8 mouse cellular contexts compared by ENCODE assay signal in genomic region chr10:24630469-24631081, GRCm38 (mm10). TPM values are rescaled to one million over a fixed set of nuclear protein-coding genes. Genes with fewer than 3 reads are reported as not detected.
DNase-seq lines count a peak whose midpoint lies in the region; ATAC-seq and TF ChIP-seq lines count a peak whose summit lies in the region.

No protein-coding gene starts in this region.

- TF ChIP-seq CTCF in kidney, postnatal 0 days (IDR thresholded peaks at IDR 0.05; ENCODE audit: low read depth) = peak; percentile 99
- TF ChIP-seq CTCF in stomach, postnatal 0 days (IDR thresholded peaks at IDR 0.05; ENCODE audit: low read depth) = peak; percentile 92

- WGBS in intestine, embryonic 14.5 days = 28% methylated on average over 18 of the region's 18 CpGs
- 25% methylated on average over 18 of the region's 18 CpGs for WGBS in intestine, embryonic 15.5 days
- 28% methylated on average over 18 of the region's 18 CpGs for WGBS in kidney, postnatal 0 days
- 26% methylated on average over 18 of the region's 18 CpGs for WGBS in liver, embryonic 11.5 days
- 29% methylated on average over 18 of the region's 18 CpGs for WGBS in neural tube, embryonic 11.5 days
- 21% methylated on average over 18 of the region's 18 CpGs for WGBS in stomach, postnatal 0 days

- peak; percentile 93 for DNase-seq in intestine, embryonic 14.5 days (ENCODE audit: low spot score)
- DNase-seq in cerebellum, postnatal 4 days (ENCODE audit: low spot score in 2 of 2) = peak; percentile 76 to 82
- peak; percentile 32 to 33 for DNase-seq in gastrocnemius, adult 8-10 months (ENCODE audit: low spot score in 2 of 2)
- DNase-seq in kidney, postnatal 0 days (ENCODE audit: low spot score) = peak; percentile 84
- peak; percentile 53 for DNase-seq in liver, embryonic 11.5 days (ENCODE audit: low spot score)
- peak; percentile 79 for DNase-seq in neural tube, embryonic 11.5 days (ENCODE audit: low spot score)
- peak; percentile 78 for DNase-seq in stomach, postnatal 0 days (ENCODE audit: low spot score)

- H3K27ac ChIP-seq in intestine, embryonic 14.5 days (ENCODE audit: low read depth) = no peak overlapping the region
- H3K27ac ChIP-seq in intestine, embryonic 15.5 days = no peak overlapping the region
- no peak overlapping the region for H3K27ac ChIP-seq in kidney, postnatal 0 days
- no peak overlapping the region for H3K27ac ChIP-seq in liver, embryonic 11.5 days (ENCODE audit: low read depth, low read length)
- no peak overlapping the region for H3K27ac ChIP-seq in neural tube, embryonic 11.5 days (ENCODE audit: low read depth, low read length)
- H3K27ac ChIP-seq in stomach, postnatal 0 days (replicated peaks) = no peak overlapping the region

- ATAC-seq in intestine, embryonic 14.5 days (replicated peaks; ENCODE audit: low FRiP score, low TSS enrichment, low read depth) = no peak
- no peak for ATAC-seq in intestine, embryonic 15.5 days
- ATAC-seq in kidney, postnatal 0 days (replicated peaks; ENCODE audit: low FRiP score, low read depth) = no peak
- ATAC-seq in liver, embryonic 11.5 days (replicated peaks; ENCODE audit: low FRiP score) = no peak
- ATAC-seq in neural tube, embryonic 11.5 days (ENCODE audit: insufficient read depth, low FRiP score, low TSS enrichment) = peak; percentile 57; the same call in 1 of the 2 replicates
- no peak for ATAC-seq in stomach, postnatal 0 days (ENCODE audit: low FRiP score, low TSS enrichment)

- no peaks in the 10 kb centered on the region for H3K27me3 ChIP-seq in intestine, embryonic 14.5 days (replicated peaks; ENCODE audit: control insufficient read depth, insufficient read depth, low read length)
- H3K27me3 ChIP-seq in intestine, embryonic 15.5 days (replicated peaks) = no peaks in the 10 kb centered on the region
- H3K27me3 ChIP-seq in kidney, postnatal 0 days (ENCODE audit: insufficient read depth, low read length) = no peaks in the 10 kb centered on the region
- no peaks in the 10 kb centered on the region for H3K27me3 ChIP-seq in liver, embryonic 11.5 days (replicated peaks; ENCODE audit: control insufficient read depth, insufficient read depth, low read length)
- no peaks in the 10 kb centered on the region for H3K27me3 ChIP-seq in neural tube, embryonic 11.5 days (ENCODE audit: control insufficient read depth, insufficient read depth, low read length)
- H3K27me3 ChIP-seq in stomach, postnatal 0 days (ENCODE audit: control insufficient read depth, insufficient read depth, low read length) = no peaks in the 10 kb centered on the region

- H3K4me1 ChIP-seq in intestine, embryonic 14.5 days (replicated peaks; ENCODE audit: control insufficient read depth, insufficient read depth, low read length) = peaks cover 9% of the 10 kb centered on the region
- peaks cover 20% of the 10 kb centered on the region for H3K4me1 ChIP-seq in intestine, embryonic 15.5 days (replicated peaks)
- H3K4me1 ChIP-seq in kidney, postnatal 0 days (replicated peaks; ENCODE audit: insufficient read depth, low read length) = 0 out of 2 replicates have a peak, but pooled peaks cover 4% of the 10 kb centered on the region
- peaks cover 19% of the 10 kb centered on the region for H3K4me1 ChIP-seq in liver, embryonic 11.5 days (replicated peaks; ENCODE audit: control insufficient read depth, insufficient read depth, low read length)
- no peaks in the 10 kb centered on the region for H3K4me1 ChIP-seq in neural tube, embryonic 11.5 days (ENCODE audit: control insufficient read depth, insufficient read depth, low read length)
- H3K4me1 ChIP-seq in stomach, postnatal 0 days (replicated peaks; ENCODE audit: control insufficient read depth, insufficient read depth) = 0 out of 2 replicates have a peak, but pooled peaks cover 2% of the 10 kb centered on the region

- no peak overlapping the region for H3K4me2 ChIP-seq in intestine, embryonic 14.5 days (ENCODE audit: low read length)
- H3K4me2 ChIP-seq in intestine, embryonic 15.5 days (replicated peaks) = no peak overlapping the region
- peak overlapping the region; percentile 36; the same call in 1 of the 2 replicates for H3K4me2 ChIP-seq in kidney, postnatal 0 days (ENCODE audit: low read length)
- H3K4me2 ChIP-seq in liver, embryonic 11.5 days = 0 out of 2 replicates have a peak overlapping the region, but pooled peaks have one; percentile 26
- H3K4me2 ChIP-seq in neural tube, embryonic 11.5 days (ENCODE audit: low read depth) = no peak overlapping the region; the same call in 1 of the 2 replicates
- peak overlapping the region; percentile 36 for H3K4me2 ChIP-seq in stomach, postnatal 0 days (replicated peaks; ENCODE audit: low read depth)

- no peaks in the 10 kb centered on the region for H3K36me3 ChIP-seq in intestine, embryonic 14.5 days (ENCODE audit: control insufficient read depth, insufficient read depth, low read length)
- no peaks in the 10 kb centered on the region for H3K36me3 ChIP-seq in intestine, embryonic 15.5 days
- H3K36me3 ChIP-seq in kidney, postnatal 0 days (ENCODE audit: insufficient read depth, low read length) = no peaks in the 10 kb centered on the region
- H3K36me3 ChIP-seq in liver, embryonic 11.5 days (ENCODE audit: control insufficient read depth, insufficient read depth, low read length) = no peaks in the 10 kb centered on the region
- H3K36me3 ChIP-seq in neural tube, embryonic 11.5 days (ENCODE audit: control insufficient read depth, insufficient read depth, low read length) = no peaks in the 10 kb centered on the region
- H3K36me3 ChIP-seq in stomach, postnatal 0 days (ENCODE audit: control insufficient read depth, insufficient read depth, low read length) = no peaks in the 10 kb centered on the region

- TF ChIP-seq EP300 in stomach, postnatal 0 days (optimal IDR thresholded peaks at IDR 0.05) = no peak

- H3K9ac ChIP-seq in intestine, embryonic 14.5 days (ENCODE audit: low read length) = no peak overlapping the region
- H3K9ac ChIP-seq in intestine, embryonic 15.5 days = no peak overlapping the region
- H3K9ac ChIP-seq in kidney, postnatal 0 days (ENCODE audit: low read depth, low read length) = no peak overlapping the region
- no peak overlapping the region for H3K9ac ChIP-seq in liver, embryonic 11.5 days (ENCODE audit: low read depth, low read length)
- H3K9ac ChIP-seq in neural tube, embryonic 11.5 days (ENCODE audit: low read length) = no peak overlapping the region
- no peak overlapping the region for H3K9ac ChIP-seq in stomach, postnatal 0 days (ENCODE audit: low read length)

- no peaks in the 10 kb centered on the region for H3K9me3 ChIP-seq in intestine, embryonic 14.5 days (ENCODE audit: control insufficient read depth, low read length)
- H3K9me3 ChIP-seq in intestine, embryonic 15.5 days = no peaks in the 10 kb centered on the region
- H3K9me3 ChIP-seq in kidney, postnatal 0 days (replicated peaks; ENCODE audit: low read length) = no peaks in the 10 kb centered on the region
- H3K9me3 ChIP-seq in liver, embryonic 11.5 days (ENCODE audit: control insufficient read depth, low read length) = no peaks in the 10 kb centered on the region
- no peaks in the 10 kb centered on the region for H3K9me3 ChIP-seq in neural tube, embryonic 11.5 days (ENCODE audit: control insufficient read depth, low read length)
- H3K9me3 ChIP-seq in stomach, postnatal 0 days (ENCODE audit: control insufficient read depth, low read length) = no peaks in the 10 kb centered on the region

- H3K4me3 ChIP-seq in intestine, embryonic 14.5 days (ENCODE audit: low read depth, low read length) = no peak overlapping the region
- H3K4me3 ChIP-seq in intestine, embryonic 15.5 days (replicated peaks) = no peak overlapping the region
- H3K4me3 ChIP-seq in kidney, postnatal 0 days (replicated peaks; ENCODE audit: low read depth, low read length) = no peak overlapping the region
- no peak overlapping the region for H3K4me3 ChIP-seq in liver, embryonic 11.5 days (ENCODE audit: low read depth, low read length)
- no peak overlapping the region for H3K4me3 ChIP-seq in neural tube, embryonic 11.5 days (ENCODE audit: low read depth, low read length)
- no peak overlapping the region for H3K4me3 ChIP-seq in stomach, postnatal 0 days (ENCODE audit: low read depth, low read length)

RNA-seq across cellular contexts. Expression of gene Ccn2, which starts 35.3 kb away (rescaled TPM):
- polyA plus RNA-seq in intestine, embryonic 14.5 days (2014; fragmentation: Nextera tagmentation; extraction: Ambion mirVana) = 11.5 and 14.7 TPM in 2 replicates
- 9.3 and 10.1 TPM in 2 replicates for polyA plus RNA-seq in intestine, embryonic 15.5 days (2015; fragmentation: Nextera tagmentation; extraction: Ambion mirVana)
- 10 to 100 TPM in 3 of 4 experiments, 1 to 10 TPM in 1; 9.3 to 17.5 (median 16.5) TPM for total RNA-seq in gastrocnemius, adult 8-10 months (2022)
- polyA plus RNA-seq in kidney, postnatal 0 days (2015; fragmentation: Nextera tagmentation; extraction: Ambion mirVana) = 14.3 and 18.4 TPM in 2 replicates
- 1.5 and 2.6 TPM in 2 replicates for polyA plus RNA-seq in liver, embryonic 11.5 days (2014; fragmentation: Nextera tagmentation; extraction: Ambion mirVana)
- 3.3 and 4.9 TPM in 2 replicates for polyA plus RNA-seq in neural tube, embryonic 11.5 days (2014; fragmentation: Nextera tagmentation; extraction: Ambion mirVana)
- 19.6 and 19.7 TPM in 2 replicates for polyA plus RNA-seq in stomach, postnatal 0 days (2015; fragmentation: Nextera tagmentation; extraction: Ambion mirVana)

Comparison
In these comparisons a context has a peak if more than half of its experiments do, and no peak if none do; other contexts are left out.
1. DNase-seq: peak in every context shown above with its lines; median percentile 93 in intestine, embryonic 14.5 days; 84 in kidney, postnatal 0 days; 79 in cerebellum, postnatal 4 days; 79 in neural tube, embryonic 11.5 days; 78 in stomach, postnatal 0 days; 53 in liver, embryonic 11.5 days; 32 in gastrocnemius, adult 8-10 months.
2. H3K4me2 ChIP-seq: peak in kidney, postnatal 0 days (single experiment), liver, embryonic 11.5 days (single experiment) and stomach, postnatal 0 days (single experiment); none in intestine, embryonic 14.5 days (single experiment), intestine, embryonic 15.5 days (single experiment) and neural tube, embryonic 11.5 days (single experiment).